Mouse (Mus musculus): ENCODE results near the gene Igbp1. TPM values are rescaled to one million over a fixed set of nuclear protein-coding genes. Genes with fewer than 3 reads are reported as not detected.

Igbp1 gene
- polyA plus RNA-seq, 1 experiment from 2014 or later, result 22.4 TPM

GRCm38 (mm10) chrX:100516683-100517082 lies 22.6 kb downstream of the Igbp1 start:
- H3K27ac ChIP-seq (ENCODE audit: poor library complexity, severe bottlenecking), result no peak overlapping the region
- no peaks in the 10 kb centered on the region for H3K27me3 ChIP-seq (replicated peaks)
- H3K4me3 ChIP-seq, result no peak overlapping the region
- H3K9ac ChIP-seq, result no peak overlapping the region
- peaks cover 30% of the 10 kb centered on the region for H3K36me3 ChIP-seq
- no peak for ATAC-seq (ENCODE audit: insufficient number of reproducible peaks, low FRiP score)
- H3K9me3 ChIP-seq (replicated peaks), result no peaks in the 10 kb centered on the region
- H3K4me2 ChIP-seq, result no peak overlapping the region
- 84% methylated on average over 3 of the region's 3 CpGs for WGBS
- H3K4me1 ChIP-seq (replicated peaks), result no peaks in the 10 kb centered on the region

- no peak overlapping the region for H3K9ac ChIP-seq
- peaks cover 30% of the 10 kb centered on the region for H3K36me3 ChIP-seq
- H3K9me3 ChIP-seq (replicated peaks), result no peaks in the 10 kb centered on the region
- no peaks in the 10 kb centered on the region for H3K27me3 ChIP-seq (replicated peaks)
- no peaks in the 10 kb centered on the region for H3K4me1 ChIP-seq (replicated peaks)
- H3K27ac ChIP-seq (ENCODE audit: poor library complexity, severe bottlenecking), result no peak overlapping the region
- H3K4me3 ChIP-seq, result no peak overlapping the region
- 90% methylated on average over 6 of the region's 6 CpGs for WGBS
- no peak overlapping the region for H3K4me2 ChIP-seq
- ATAC-seq (ENCODE audit: insufficient number of reproducible peaks, low FRiP score), result no peak
Observed at GRCm38 (mm10) chrX:100517626-100518025, 23.5 kb downstream of the Igbp1 start.

- Histone ChIP-seq H3K27ac (ENCODE audit: poor library complexity, severe bottlenecking) (no peak overlapping the region), H3K9ac (no peak overlapping the region), H3K4me2 (no peak overlapping the region), H3K36me3 (peaks cover 30% of the 10 kb centered on the region), H3K9me3 (replicated peaks) (no peaks in the 10 kb centered on the region), H3K27me3 (replicated peaks) (no peaks in the 10 kb centered on the region), H3K4me3 (no peak overlapping the region), H3K4me1 (replicated peaks) (no peaks in the 10 kb centered on the region)
- no peak for ATAC-seq (ENCODE audit: insufficient number of reproducible peaks, low FRiP score)
- 84% methylated on average over 2 of the region's 2 CpGs for WGBS
Observed at GRCm38 (mm10) chrX:100518532-100518931, 24.4 kb downstream of the Igbp1 start.

- Histone ChIP-seq H3K36me3 (no peaks in the 10 kb centered on the region), H3K4me1 (replicated peaks) (no peaks in the 10 kb centered on the region), H3K4me2 (no peak within 1 kb of the TSS), H3K27ac (ENCODE audit: poor library complexity, severe bottlenecking) (no peak within 1 kb of the TSS), H3K9ac (no peak within 1 kb of the TSS), H3K9me3 (replicated peaks) (no peaks in the 10 kb centered on the region), H3K4me3 (no peak within 1 kb of the TSS), H3K27me3 (replicated peaks) (peaks cover 7% of the 10 kb centered on the region; the same call in 1 of the 2 replicates)
- no peak for ATAC-seq (ENCODE audit: insufficient number of reproducible peaks, low FRiP score)
- WGBS, result 79% methylated on average over 4 of the region's 4 CpGs
Observed at GRCm38 (mm10) chrX:100524471-100524870, 30.4 kb downstream of the Igbp1 start, which contains the start of gene Dgat2l6. Dgat2l6 (plus strand) TSS chrX:100524838.

GRCm38 (mm10) chrX:100556026-100556425 lies 61.9 kb downstream of the Igbp1 start:
- no peaks in the 10 kb centered on the region for H3K36me3 ChIP-seq
- no peaks in the 10 kb centered on the region for H3K27me3 ChIP-seq (replicated peaks)
- no peak overlapping the region for H3K4me2 ChIP-seq
- H3K27ac ChIP-seq (ENCODE audit: poor library complexity, severe bottlenecking), result no peak overlapping the region
- no peaks in the 10 kb centered on the region for H3K4me1 ChIP-seq (replicated peaks)
- no peak overlapping the region for H3K9ac ChIP-seq
- 71% methylated on average over 3 of the region's 3 CpGs for WGBS
- no peak overlapping the region for H3K4me3 ChIP-seq
- H3K9me3 ChIP-seq (replicated peaks), result no peaks in the 10 kb centered on the region
- ATAC-seq (ENCODE audit: insufficient number of reproducible peaks, low FRiP score), result no peak

DNA sequence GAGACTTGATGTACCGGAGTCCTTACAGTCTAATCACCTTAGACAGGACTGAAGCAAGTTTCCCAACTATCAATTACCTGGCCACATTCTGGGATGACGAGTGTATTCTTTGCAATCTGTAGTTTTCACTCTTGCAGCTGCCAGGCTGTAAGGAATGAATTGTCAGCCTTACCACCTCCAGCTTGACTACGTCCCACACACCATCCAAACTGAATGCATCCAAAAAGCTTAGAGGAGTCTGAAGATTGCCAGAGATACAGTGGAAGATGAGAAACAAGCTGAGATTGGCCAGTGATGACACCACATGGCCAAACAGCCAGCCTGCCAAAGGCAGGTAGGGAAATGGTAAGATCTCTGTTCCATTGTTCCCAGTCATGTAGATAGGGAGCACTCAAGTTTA lies 71.6 kb downstream of the Igbp1 start:
- Histone ChIP-seq H3K4me1 (replicated peaks) (no peaks in the 10 kb centered on the region), H3K36me3 (no peaks in the 10 kb centered on the region), H3K4me2 (no peak overlapping the region), H3K27ac (ENCODE audit: poor library complexity, severe bottlenecking) (no peak overlapping the region), H3K4me3 (no peak overlapping the region), H3K9me3 (replicated peaks) (no peaks in the 10 kb centered on the region), H3K9ac (no peak overlapping the region), H3K27me3 (replicated peaks) (no peaks in the 10 kb centered on the region)
- no peak for ATAC-seq (ENCODE audit: insufficient number of reproducible peaks, low FRiP score)
- WGBS, result 72% methylated on average over 3 of the region's 3 CpGs

Other genes with a start within 250 kb of the Igbp1 start
- not detected in 2 replicates for gene Otud6a, start 65.3 kb upstream of the Igbp1 start, polyA plus RNA-seq (2016; fragmentation: Nextera tagmentation; extraction: Ambion mirVana)
- 0.12 TPM in 1 of 2 replicates, not detected in the other for gene Awat2, start 51.6 kb upstream of the Igbp1 start, polyA plus RNA-seq (2016; fragmentation: Nextera tagmentation; extraction: Ambion mirVana)
- not detected in 2 replicates for gene Dgat2l6, start 30.5 kb downstream of the Igbp1 start, polyA plus RNA-seq (2016; fragmentation: Nextera tagmentation; extraction: Ambion mirVana)
- gene Awat1, start 78.0 kb downstream of the Igbp1 start, polyA plus RNA-seq (2016; fragmentation: Nextera tagmentation; extraction: Ambion mirVana), result not detected in 2 replicates
- gene P2ry4, start 100.6 kb downstream of the Igbp1 start, polyA plus RNA-seq (2016; fragmentation: Nextera tagmentation; extraction: Ambion mirVana), result not detected in 2 replicates
- gene Arr3, start 111.2 kb downstream of the Igbp1 start, polyA plus RNA-seq (2016; fragmentation: Nextera tagmentation; extraction: Ambion mirVana), result 1.7 and 1.8 TPM in 2 replicates
- 30.2 and 30.3 TPM in 2 replicates for gene Kif4, start 131.4 kb downstream of the Igbp1 start, polyA plus RNA-seq (2016; fragmentation: Nextera tagmentation; extraction: Ambion mirVana)
- gene Pdzd11, start 132.3 kb downstream of the Igbp1 start, polyA plus RNA-seq (2016; fragmentation: Nextera tagmentation; extraction: Ambion mirVana), result 90.1 and 92.0 TPM in 2 replicates
- 0.43 and 0.59 TPM in 2 replicates for gene Gdpd2, start 235.6 kb downstream of the Igbp1 start, polyA plus RNA-seq (2016; fragmentation: Nextera tagmentation; extraction: Ambion mirVana)